Mouse (Mus musculus): ENCODE data around the gene Nbeal2. TPM values are rescaled to one million over a fixed set of nuclear protein-coding genes. Genes with fewer than 3 reads are reported as not detected.

Nbeal2 gene
- polyA plus RNA-seq, 1 experiment from 2014 or later: 1.7 TPM

DNA sequence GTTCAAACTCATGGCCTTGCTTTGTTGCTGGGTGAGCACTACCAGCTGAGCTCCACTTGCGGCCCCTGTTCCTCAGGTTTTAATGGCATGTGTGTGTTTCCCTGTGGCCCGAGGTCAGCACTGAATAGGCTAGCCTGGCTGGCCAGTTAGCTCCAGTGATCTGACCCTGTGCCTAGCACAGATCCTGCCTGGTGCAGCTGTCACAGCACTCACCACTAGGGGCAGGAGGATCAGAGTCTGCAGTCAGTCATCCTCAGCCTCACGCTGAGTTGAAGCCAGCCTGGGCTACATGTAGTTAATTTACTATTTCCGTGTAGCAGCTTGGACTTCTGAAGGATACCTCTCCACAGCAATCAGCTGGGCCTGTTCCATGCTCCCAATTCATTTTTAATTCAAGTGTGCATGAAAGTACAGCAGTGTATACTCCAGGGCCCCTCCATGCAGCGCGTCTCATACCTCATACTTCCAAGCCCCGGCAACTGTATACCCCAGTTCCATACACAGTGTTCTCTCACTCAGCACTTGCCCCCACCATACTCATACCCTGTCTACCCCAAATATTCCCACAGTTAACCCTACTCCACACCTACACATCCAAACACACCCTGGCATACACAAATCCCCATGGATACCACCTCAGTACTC lies 18.6 kb upstream of the Nbeal2 start:
- no peak for ATAC-seq (ENCODE audit: insufficient number of reproducible peaks, insufficient read depth, low FRiP score, low TSS enrichment)
- no peaks in the 10 kb centered on the region for H3K27me3 ChIP-seq
- WGBS: 61% methylated on average over 7 of the region's 7 CpGs

DNA sequence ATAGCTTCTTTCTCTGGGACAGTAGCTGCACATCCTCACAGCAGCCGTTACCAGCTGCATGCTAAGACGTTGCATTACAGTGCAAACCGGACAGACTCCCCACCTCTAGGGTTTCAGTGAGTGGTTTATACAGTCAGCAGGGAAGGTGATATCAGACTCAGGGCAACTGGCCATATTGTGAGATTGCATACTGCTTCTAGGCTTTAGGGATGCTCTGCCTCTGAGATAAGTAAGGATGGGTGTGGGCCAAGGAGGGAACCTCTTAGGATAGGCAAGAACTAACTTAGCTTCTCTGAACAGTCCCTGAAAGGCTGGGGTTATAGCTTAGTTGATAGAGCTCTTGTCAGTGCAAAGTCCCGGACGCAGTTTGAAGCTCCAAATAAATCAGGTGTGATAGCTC lies 15.8 kb upstream of the Nbeal2 start:
- WGBS: 87% methylated on average over 5 of the region's 5 CpGs
- Histone ChIP-seq H3K27me3 (no peaks in the 10 kb centered on the region), H3K36me3 (no peaks in the 10 kb centered on the region), H3K4me3 (no peak overlapping the region), H3K9me3 (no peaks in the 10 kb centered on the region), H3K27ac (no peak overlapping the region), H3K9ac (no peak overlapping the region), H3K4me1 (peaks cover 9% of the 10 kb centered on the region; the same call in 1 of the 2 replicates), H3K4me2 (replicated peaks) (no peak overlapping the region)
- no peak for ATAC-seq (ENCODE audit: insufficient number of reproducible peaks, insufficient read depth, low FRiP score, low TSS enrichment)

More for the DNA sequence above, 18.6 kb upstream of the Nbeal2 start:
- no peak overlapping the region for H3K4me2 ChIP-seq (replicated peaks)
- no peaks in the 10 kb centered on the region for H3K36me3 ChIP-seq
- no peak overlapping the region for H3K9ac ChIP-seq
- H3K4me1 ChIP-seq: no peaks in the 10 kb centered on the region
- H3K9me3 ChIP-seq: no peaks in the 10 kb centered on the region
- H3K4me3 ChIP-seq: no peak overlapping the region
- no peak overlapping the region for H3K27ac ChIP-seq

DNA sequence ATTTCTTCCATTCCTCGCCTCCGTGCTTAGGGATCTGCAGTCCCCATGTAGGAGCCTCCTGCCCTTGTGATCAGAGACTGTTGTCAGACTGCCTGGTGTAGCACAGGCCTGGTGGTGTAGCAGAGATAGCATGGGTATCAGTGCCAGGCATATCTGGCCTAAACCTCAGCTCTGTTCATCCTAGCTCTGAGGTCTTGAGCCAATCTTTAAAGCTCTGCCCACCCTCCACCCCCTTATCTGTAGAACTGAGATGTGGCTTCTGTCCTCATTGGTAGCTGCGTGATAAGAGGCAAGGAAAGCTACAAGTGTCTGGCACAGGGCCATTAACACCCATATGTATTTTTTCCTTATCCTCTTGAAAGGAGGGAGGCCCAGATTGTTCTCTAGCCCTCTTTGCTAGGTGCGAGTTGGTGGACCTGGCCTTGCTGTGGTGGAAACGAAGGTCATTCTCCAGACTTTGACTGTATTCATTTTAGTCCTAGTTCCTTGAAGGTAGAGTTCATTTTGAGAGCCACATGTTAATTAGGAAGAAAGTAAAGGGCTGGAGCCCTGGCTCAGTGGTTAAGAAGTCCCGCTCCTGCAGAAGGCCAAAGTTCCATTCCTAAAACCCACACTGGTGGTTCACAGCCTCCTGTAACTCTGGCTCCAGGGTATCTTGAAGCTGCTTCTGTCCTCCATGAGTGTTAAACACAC lies 14.8 kb upstream of the Nbeal2 start:
- Histone ChIP-seq H3K27ac (no peak overlapping the region), H3K27me3 (no peaks in the 10 kb centered on the region), H3K9ac (no peak overlapping the region), H3K36me3 (no peaks in the 10 kb centered on the region), H3K4me2 (replicated peaks) (no peak overlapping the region), H3K9me3 (no peaks in the 10 kb centered on the region), H3K4me1 (peaks cover 9% of the 10 kb centered on the region; the same call in 1 of the 2 replicates), H3K4me3 (no peak overlapping the region)
- 88% methylated on average over 6 of the region's 6 CpGs for WGBS
- ATAC-seq (ENCODE audit: insufficient number of reproducible peaks, insufficient read depth, low FRiP score, low TSS enrichment): no peak

DNA sequence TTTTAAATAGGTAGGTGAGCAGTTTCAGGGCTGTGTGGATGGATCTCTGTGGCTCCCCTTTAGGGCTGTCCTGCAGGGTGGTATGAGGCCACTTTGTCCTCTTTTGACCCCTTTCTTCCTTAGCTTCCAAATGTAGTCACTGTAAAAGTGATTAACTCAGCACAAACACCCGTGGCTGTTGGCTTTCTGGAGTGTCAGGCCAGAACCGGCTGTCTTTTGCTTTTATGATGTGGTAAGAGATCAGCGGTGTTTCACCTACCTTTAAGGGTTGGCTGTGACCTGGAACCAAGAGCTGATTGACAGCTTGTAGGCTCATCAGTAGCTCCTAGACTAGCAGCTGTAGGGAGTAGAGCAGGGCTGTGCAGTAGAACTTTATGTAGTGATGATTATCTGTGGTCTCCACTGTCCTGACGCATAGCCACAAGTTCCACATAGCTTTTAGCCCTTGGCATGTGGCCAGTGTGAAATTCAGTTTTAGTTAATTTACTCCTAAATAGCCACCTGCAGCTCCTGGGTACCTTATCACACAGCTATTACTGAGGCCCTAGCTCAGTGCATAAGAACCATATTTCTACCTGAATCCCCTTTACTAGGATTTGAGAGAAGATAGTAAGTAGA lies 13.4 kb upstream of the Nbeal2 start:
- 77% methylated on average over 4 of the region's 4 CpGs for WGBS
- Histone ChIP-seq H3K4me2 (replicated peaks) (no peak overlapping the region), H3K27ac (no peak overlapping the region), H3K27me3 (no peaks in the 10 kb centered on the region), H3K4me1 (peaks cover 9% of the 10 kb centered on the region; the same call in 1 of the 2 replicates), H3K4me3 (no peak overlapping the region), H3K9me3 (no peaks in the 10 kb centered on the region), H3K36me3 (no peaks in the 10 kb centered on the region), H3K9ac (no peak overlapping the region)
- no peak for ATAC-seq (ENCODE audit: insufficient number of reproducible peaks, insufficient read depth, low FRiP score, low TSS enrichment)

DNA sequence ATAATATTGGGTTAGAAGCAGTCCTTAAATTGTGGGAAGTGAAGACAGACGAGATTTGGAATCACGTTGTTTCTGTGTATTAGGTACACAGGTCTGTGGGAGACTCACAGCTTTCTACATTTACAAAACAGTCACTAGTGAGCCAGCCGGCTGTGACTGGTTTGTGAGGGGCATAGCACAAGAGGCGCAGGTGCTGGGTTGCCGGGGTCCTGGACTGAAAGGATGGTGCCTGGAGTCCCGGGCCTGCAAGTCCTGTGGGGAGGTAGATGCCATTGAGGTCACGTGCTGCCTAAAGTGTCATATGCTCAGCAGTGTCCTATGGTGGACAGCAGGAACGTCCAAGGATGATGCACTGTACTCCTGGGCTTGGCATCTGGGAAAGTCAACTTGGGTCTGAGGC lies 12.4 kb upstream of the Nbeal2 start:
- WGBS: 39% methylated on average over 8 of the region's 8 CpGs
- no peaks in the 10 kb centered on the region for H3K9me3 ChIP-seq

DNA sequence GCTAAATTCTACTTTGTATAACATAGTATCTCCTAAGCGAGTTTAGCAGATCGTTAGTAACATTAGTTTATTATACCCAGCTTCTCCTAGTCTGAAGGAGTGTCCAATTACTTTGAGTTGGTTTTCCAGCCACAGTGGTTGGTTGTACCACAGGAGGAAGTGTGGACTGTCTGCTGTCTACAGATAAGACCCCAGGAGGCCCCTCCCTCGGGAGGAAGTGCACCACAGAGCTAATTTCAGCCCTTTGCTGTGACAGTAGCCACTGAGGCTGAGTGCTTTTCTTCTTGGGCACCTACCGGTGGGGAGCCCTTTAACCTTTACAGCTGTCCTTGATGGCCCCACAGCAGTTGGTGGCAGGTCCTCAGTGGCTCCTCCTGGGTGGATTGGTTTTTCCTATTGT lies 12.0 kb upstream of the Nbeal2 start:
- H3K9ac ChIP-seq: no peak overlapping the region
- 22% methylated on average over 4 of the region's 4 CpGs for WGBS
- no peak overlapping the region for H3K4me2 ChIP-seq (replicated peaks)
- H3K4me1 ChIP-seq: peaks cover 9% of the 10 kb centered on the region; the same call in 1 of the 2 replicates
- no peak overlapping the region for H3K27ac ChIP-seq
- no peaks in the 10 kb centered on the region for H3K9me3 ChIP-seq
- H3K4me3 ChIP-seq: no peak overlapping the region
- H3K36me3 ChIP-seq: no peaks in the 10 kb centered on the region
- ATAC-seq (ENCODE audit: insufficient number of reproducible peaks, insufficient read depth, low FRiP score, low TSS enrichment): 0 out of 2 replicates have a peak, but pooled peaks have one; percentile 52
- no peaks in the 10 kb centered on the region for H3K27me3 ChIP-seq

More for the DNA sequence above, 12.4 kb upstream of the Nbeal2 start:
- H3K9ac ChIP-seq: no peak overlapping the region
- H3K36me3 ChIP-seq: no peaks in the 10 kb centered on the region
- H3K4me1 ChIP-seq: peaks cover 9% of the 10 kb centered on the region; the same call in 1 of the 2 replicates
- no peak overlapping the region for H3K27ac ChIP-seq
- no peak overlapping the region for H3K4me2 ChIP-seq (replicated peaks)
- H3K27me3 ChIP-seq: no peaks in the 10 kb centered on the region
- no peak overlapping the region for H3K4me3 ChIP-seq
- ATAC-seq (ENCODE audit: insufficient number of reproducible peaks, insufficient read depth, low FRiP score, low TSS enrichment): no peak

DNA sequence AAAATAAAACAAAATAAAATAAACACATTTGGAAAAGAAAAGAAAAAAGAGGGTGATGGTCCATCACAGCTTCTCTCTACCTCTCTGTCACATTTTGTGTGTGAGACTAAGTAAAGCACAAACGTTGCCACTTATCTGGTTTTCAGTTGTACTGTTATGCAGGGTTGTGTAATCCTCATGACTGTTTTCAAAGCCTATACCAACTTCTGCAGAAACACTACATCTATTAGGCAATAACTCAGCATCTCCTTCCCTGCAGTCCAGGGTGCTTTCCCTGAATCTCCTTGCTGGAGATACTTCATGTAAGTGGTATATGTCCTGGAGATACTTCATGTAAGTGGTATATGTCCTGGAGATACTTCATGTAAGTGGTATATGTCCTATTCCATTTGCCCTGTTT lies 8.9 kb upstream of the Nbeal2 start:
- 92% methylated on average over 1 of the region's 1 CpGs for WGBS
- no peak overlapping the region for H3K4me2 ChIP-seq (replicated peaks)

DNA sequence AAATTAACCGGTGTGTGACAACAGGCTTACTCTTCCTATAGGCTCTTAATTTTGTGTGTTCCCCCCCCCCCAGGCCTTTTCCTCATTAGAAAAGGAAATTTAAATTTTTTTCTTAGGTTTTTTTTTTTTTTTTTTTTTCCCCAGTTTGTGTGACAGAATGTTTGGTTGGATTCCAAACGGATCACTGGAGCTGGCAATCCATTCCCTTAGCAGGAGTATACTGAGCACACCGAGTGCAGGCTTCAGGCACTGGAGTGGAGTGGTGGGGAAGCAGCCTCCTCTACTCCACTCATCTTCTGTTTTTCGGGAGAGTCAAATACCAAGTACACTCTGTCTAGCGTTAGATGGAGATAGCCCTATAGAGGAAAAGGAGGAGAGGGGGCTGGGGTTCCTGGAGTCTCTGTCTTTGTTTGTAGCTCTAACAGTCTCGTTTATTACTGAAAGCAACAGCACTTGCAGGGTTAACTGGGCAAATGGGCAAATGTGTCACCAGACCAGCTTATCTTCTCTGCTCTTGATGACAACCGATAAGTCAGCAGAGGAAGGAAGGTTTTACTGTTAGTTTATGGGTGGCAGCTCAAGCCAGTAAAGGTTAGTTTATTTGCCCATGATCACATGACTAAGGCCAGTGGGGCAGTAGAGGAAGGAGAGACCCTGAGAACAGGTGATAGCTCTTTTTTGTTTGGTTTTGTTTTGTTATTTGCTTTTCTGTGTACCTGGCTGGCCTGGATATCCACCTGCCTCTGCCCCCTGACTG lies 7.1 kb upstream of the Nbeal2 start:
- WGBS: 89% methylated on average over 7 of the region's 7 CpGs
- Histone ChIP-seq H3K9ac (no peak overlapping the region), H3K4me2 (replicated peaks) (no peak overlapping the region), H3K27me3 (no peaks in the 10 kb centered on the region), H3K36me3 (0 out of 2 replicates have a peak, but pooled peaks cover 6% of the 10 kb centered on the region), H3K27ac (no peak overlapping the region), H3K4me3 (no peak overlapping the region), H3K4me1 (peaks cover 9% of the 10 kb centered on the region; the same call in 1 of the 2 replicates), H3K9me3 (no peaks in the 10 kb centered on the region)
- ATAC-seq (ENCODE audit: insufficient number of reproducible peaks, insufficient read depth, low FRiP score, low TSS enrichment): no peak

More for the DNA sequence above, 8.9 kb upstream of the Nbeal2 start:
- H3K27ac ChIP-seq: no peak overlapping the region
- no peak for ATAC-seq (ENCODE audit: insufficient number of reproducible peaks, insufficient read depth, low FRiP score, low TSS enrichment)
- H3K4me1 ChIP-seq: peaks cover 10% of the 10 kb centered on the region; the same call in 1 of the 2 replicates
- H3K36me3 ChIP-seq: 0 out of 2 replicates have a peak, but pooled peaks cover 6% of the 10 kb centered on the region
- H3K4me3 ChIP-seq: no peak overlapping the region
- H3K9ac ChIP-seq: no peak overlapping the region
- no peaks in the 10 kb centered on the region for H3K9me3 ChIP-seq
- H3K27me3 ChIP-seq: no peaks in the 10 kb centered on the region

DNA sequence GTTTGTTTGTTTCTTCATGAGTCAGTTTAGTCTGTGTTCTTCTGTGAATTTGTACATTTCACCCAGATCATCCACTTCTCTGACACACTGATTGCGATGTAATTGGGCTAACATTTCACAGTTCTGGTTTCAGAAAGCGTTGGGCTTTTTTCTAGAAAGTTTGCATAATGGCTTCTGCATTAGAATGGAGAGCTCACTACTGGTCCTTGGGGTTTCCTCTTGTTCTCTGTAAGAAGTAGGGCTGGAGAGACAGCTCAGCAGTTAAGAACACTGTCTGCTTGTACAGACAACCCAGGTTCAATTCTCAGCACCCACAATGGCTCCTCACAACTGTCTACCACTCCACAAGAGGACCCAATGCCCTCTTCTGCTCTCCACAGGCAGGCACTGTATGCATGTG lies 6.2 kb upstream of the Nbeal2 start:
- no peaks in the 10 kb centered on the region for H3K9me3 ChIP-seq
- 83% methylated on average over 2 of the region's 2 CpGs for WGBS
- no peak for ATAC-seq (ENCODE audit: insufficient number of reproducible peaks, insufficient read depth, low FRiP score, low TSS enrichment)
- no peak overlapping the region for H3K27ac ChIP-seq
- no peak overlapping the region for H3K9ac ChIP-seq
- 0 out of 2 replicates have a peak, but pooled peaks cover 6% of the 10 kb centered on the region for H3K36me3 ChIP-seq
- H3K4me2 ChIP-seq (replicated peaks): no peak overlapping the region
- H3K4me1 ChIP-seq: peaks cover 10% of the 10 kb centered on the region; the same call in 1 of the 2 replicates
- H3K27me3 ChIP-seq: no peaks in the 10 kb centered on the region
- no peak overlapping the region for H3K4me3 ChIP-seq

DNA sequence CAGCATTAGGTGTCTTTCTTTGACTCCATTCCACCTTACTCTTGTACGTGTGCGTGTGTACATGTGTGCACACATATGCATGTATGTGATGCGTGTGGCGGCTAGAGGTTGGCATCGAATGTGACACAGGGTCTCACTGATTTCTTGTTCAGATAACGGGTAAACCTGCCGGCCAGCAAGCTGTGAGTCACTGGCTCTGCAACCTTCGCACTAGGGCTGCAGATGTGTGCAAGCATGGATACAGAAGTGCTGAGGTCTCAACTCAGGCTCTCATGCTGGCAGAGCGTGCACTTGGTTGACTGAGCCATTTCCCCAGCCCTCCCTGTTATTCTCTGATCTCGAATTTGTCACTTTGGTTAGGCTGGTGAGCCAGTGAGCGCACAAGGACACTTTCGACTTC lies 5.6 kb upstream of the Nbeal2 start:
- Histone ChIP-seq H3K27me3 (no peaks in the 10 kb centered on the region), H3K36me3 (0 out of 2 replicates have a peak, but pooled peaks cover 6% of the 10 kb centered on the region), H3K4me3 (no peak overlapping the region), H3K27ac (no peak overlapping the region), H3K4me1 (peaks cover 12% of the 10 kb centered on the region; the same call in 1 of the 2 replicates), H3K9ac (no peak overlapping the region), H3K9me3 (no peaks in the 10 kb centered on the region), H3K4me2 (replicated peaks) (no peak overlapping the region)
- ATAC-seq (ENCODE audit: insufficient number of reproducible peaks, insufficient read depth, low FRiP score, low TSS enrichment): no peak
- 93% methylated on average over 12 of the region's 12 CpGs for WGBS

DNA sequence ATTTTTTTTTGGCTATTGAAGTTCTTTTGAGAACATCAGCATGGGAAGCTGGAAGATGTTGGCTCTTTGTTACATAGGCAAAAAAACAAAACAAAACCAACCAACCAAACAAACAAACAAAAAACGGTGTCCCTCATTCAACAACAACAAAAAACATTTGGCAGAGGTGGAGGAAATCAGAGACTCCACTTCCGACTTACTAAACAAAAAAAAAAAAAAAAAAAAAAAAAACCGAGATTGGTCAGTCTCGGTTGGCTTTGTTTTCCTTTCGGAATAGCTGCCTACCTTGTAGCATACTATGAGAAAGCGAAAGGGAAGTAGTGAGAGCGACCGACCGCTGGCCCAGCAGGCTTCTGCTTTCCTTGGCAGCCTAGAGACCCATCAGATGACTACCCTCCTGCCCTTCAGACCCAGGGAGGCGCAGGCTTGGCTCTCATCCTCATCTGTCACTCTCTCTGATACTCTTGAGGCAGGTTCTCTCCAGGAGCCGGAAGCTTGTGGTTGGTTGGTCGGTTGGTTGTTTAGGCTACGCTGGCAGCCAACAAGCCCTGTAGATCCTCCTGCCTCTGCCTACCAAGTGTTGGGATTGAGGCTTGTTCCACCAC lies 3.6 kb upstream of the Nbeal2 start:
- Histone ChIP-seq H3K9ac (peak overlapping the region; percentile 70; the same call in 1 of the 2 replicates), H3K9me3 (no peaks in the 10 kb centered on the region), H3K36me3 (0 out of 2 replicates have a peak, but pooled peaks cover 6% of the 10 kb centered on the region), H3K4me2 (replicated peaks) (peak overlapping the region; percentile 69), H3K27ac (no peak overlapping the region), H3K4me3 (peak overlapping the region; percentile 66), H3K27me3 (peaks cover 16% of the 10 kb centered on the region), H3K4me1 (peaks cover 25% of the 10 kb centered on the region; the same call in 1 of the 2 replicates)
- no peak for ATAC-seq (ENCODE audit: insufficient number of reproducible peaks, insufficient read depth, low FRiP score, low TSS enrichment)
- 78% methylated on average over 13 of the region's 13 CpGs for WGBS
